Mouse (Mus musculus) ES-E14 (cell line): ENCODE results near the gene Plekha4.

Experiments used
- CHD2 ChIP-seq: IDR thresholded peaks from 2 replicates; pipeline ENCODE4 v1.6.1; 2014; ENCODE audit warnings: mild to moderate bottlenecking, low read depth, low read length, inconsistent platforms
- HCFC1 ChIP-seq: IDR thresholded peaks from 2 replicates; pipeline ENCODE4 v1.6.1; 2012; ENCODE audit warnings: low read length, inconsistent platforms, borderline replicate concordance; ENCODE audit not compliant: insufficient read depth
- MAFK ChIP-seq: IDR thresholded peaks from 2 replicates; pipeline ENCODE4 v1.6.1; 2014; ENCODE audit warnings: mild to moderate bottlenecking, low read depth, low read length, inconsistent platforms; ENCODE audit not compliant: insufficient read depth
- ZC3H11A ChIP-seq: IDR thresholded peaks from 2 replicates; pipeline ENCODE4 v1.6.1; 2012; ENCODE audit warnings: low read depth, mild to moderate bottlenecking, inconsistent platforms, low read length, borderline replicate concordance

- TF ChIP-seq CHD2 (no peak), HCFC1 (no peak), ZC3H11A (no peak), MAFK (no peak)
Observed at GRCm38 (mm10) chr7:45509181-45509882, 16.8 kb upstream of the Plekha4 start.
